Mouse (Mus musculus): ENCODE measurements around the gene Palld.

- TF ChIP-seq GATA1 (IDR thresholded peaks at IDR 0.05; ENCODE audit: borderline replicate concordance, low read length): no peak
- TF ChIP-seq FLI1 (IDR thresholded peaks at IDR 0.05; ENCODE audit: low read length): no peak
These were observed 413.9 kb downstream of the Palld start for GRCm38 (mm10) chr8:61488631-61489030.
